Mouse (Mus musculus) CD4-positive, CD25-positive, alpha-beta regulatory T cell (primary cell): Measurements from ENCODE around the gene Aldh18a1. TPM values are rescaled to one million over a fixed set of nuclear protein-coding genes. Genes with fewer than 3 reads are reported as not detected.

Experiments
- polyA plus RNA-seq: library from polyadenylated mRNA; unstranded; fragments of 100-300 nt; shearing (Covaris generic); gene quantifications from one replicate; pipeline ENCODE4 v1.2.1, GENCODE M21; 2017

Aldh18a1 gene
- 80.6 TPM for polyA plus RNA-seq

DNA sequence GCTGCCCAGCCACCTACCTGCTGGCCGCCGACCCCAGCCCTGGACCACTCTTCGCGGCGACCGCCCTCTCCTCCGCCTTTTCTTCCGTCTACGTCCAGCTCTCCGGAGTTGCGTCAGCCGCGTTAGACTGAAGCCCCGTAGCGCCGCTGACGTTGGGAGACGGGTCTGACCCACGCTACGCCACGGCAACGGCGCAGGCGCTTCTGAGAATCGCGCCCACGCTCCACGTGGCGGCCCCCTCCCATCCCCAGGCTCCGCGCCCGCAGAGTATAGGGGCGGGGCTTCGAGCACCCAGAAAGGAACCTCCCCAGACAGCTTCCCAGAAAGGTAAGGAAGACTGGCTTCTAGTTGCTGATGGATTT is at the start of gene Aldh18a1:
Aldh18a1 (minus strand) TSS at position 171 of the 362 bp plus-strand sequence.

DNA sequence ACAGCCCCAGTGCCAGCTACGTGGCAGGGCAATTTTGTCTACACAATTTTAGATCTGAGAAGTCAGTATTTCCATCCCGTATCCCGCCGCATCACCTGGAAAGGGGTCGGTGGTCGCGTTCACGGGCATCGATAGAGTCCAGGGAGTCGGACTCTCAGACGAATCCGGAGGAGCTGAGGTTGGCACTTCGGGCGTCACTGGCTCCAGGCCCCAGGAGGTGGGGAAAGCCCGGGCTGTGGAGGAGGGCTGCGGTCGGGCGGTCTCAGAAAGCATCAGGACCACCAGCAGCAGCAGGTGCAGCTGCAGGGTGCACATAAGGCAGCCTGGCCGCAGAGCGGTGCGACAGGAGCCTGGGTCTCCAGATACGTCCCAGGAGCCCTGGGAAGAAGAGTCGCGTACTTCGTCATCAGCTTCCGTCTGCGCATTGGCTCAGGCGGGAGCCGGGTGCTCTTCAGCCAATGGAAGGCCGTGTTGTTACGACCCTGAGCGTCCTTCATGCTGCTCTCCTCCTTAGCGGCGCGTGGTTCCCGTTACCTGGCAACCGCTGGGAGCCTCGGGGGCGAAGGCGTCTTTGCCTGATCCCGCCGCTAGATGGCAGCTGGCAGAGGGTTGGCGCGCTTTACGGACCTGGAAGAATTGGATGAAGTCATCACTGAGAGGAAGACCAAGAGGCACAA is 23.7 kb upstream of the Aldh18a1 start, which contains the start of the genes Tctn3 and Entpd1:
Tctn3 (minus strand) TSS at position 404 of the 677 bp plus-strand sequence.
Entpd1 (plus strand) TSS at position 537 of the 677 bp plus-strand sequence.

DNA sequence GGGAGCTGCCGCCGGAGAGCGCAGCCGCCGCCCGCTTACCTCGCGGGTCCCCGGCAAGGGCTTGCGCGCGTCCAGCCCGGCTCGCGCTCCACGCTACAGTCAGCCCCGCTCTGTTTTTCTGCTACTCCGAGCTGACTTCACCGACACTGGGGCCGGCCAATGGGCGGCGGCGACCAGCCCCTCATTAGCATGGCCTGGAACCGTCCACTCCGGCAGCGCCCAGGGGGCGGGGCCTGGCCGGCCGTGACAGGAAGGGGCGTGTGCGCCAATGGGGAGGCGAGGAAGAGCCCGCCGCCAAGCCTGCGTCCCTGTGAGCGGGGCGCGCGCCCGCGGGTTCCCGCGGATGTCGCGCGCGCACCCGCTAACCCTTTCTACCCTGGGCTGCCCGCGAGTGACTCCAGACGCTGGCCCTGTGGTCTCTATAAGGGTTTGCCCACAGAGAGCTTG is 74.6 kb downstream of the Aldh18a1 start, which contains the start of gene Sorbs1:
Sorbs1 (minus strand) TSS at position 148 of the 447 bp plus-strand sequence.

Other genes starting within 250 kb of the Aldh18a1 start
- 25.2 TPM for gene Sorbs1, start 74.7 kb downstream of the Aldh18a1 start, polyA plus RNA-seq
- gene Tctn3, start 23.8 kb upstream of the Aldh18a1 start, polyA plus RNA-seq: 8.9 TPM
- 41.9 TPM for gene Entpd1, start 23.9 kb upstream of the Aldh18a1 start, polyA plus RNA-seq
- gene Cc2d2b, start 160.3 kb upstream of the Aldh18a1 start, polyA plus RNA-seq: 2.6 TPM
- 5.5 TPM for gene Ccnj, start 242.8 kb upstream of the Aldh18a1 start, polyA plus RNA-seq